Mouse (Mus musculus): ENCODE measurements around the gene Ackr1. TPM values are rescaled to one million over a fixed set of nuclear protein-coding genes. Genes with fewer than 3 reads are reported as not detected.
A peak's percentile ranks its signal among the peaks of the same experiment; 100 is the strongest.

The Ackr1 gene
- polyA plus RNA-seq, 1 experiment from 2014 or later, result 0.66 TPM

DNA sequence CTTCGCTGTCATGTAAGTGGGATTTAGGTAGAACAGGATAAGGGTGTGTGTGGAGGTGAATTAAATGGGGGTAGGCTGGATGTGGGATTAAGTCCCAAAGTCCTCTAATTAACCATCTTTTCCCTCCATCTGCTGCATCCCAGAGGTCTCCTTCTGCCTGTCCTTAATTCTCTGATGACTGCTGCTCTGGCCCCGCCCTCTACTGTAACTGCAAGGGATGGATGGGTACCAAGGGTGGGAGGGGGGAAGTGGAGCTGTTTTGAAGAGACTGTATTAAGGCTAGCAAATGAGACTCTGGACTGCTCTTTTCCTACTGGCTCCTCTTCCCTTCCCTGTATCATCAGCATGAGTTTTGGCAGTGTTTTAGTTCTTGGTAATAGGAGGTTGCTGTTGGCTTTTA is 36.1 kb upstream of the Ackr1 start:
- no peaks in the 10 kb centered on the region for H3K9me3 ChIP-seq (ENCODE audit: control insufficient read depth)
- H3K27ac ChIP-seq (ENCODE audit: low read depth, low read length), result no peak overlapping the region
- WGBS, result 63% methylated on average over 2 of the region's 2 CpGs
- TF ChIP-seq CTCF (IDR thresholded peaks at IDR 0.05; ENCODE audit: low read depth), result no peak
- H3K4me2 ChIP-seq (replicated peaks; ENCODE audit: low read depth), result no peak overlapping the region
- no peak for ATAC-seq
- peaks cover 21% of the 10 kb centered on the region for H3K27me3 ChIP-seq (replicated peaks; ENCODE audit: control insufficient read depth, insufficient read depth, low read length)
- H3K4me1 ChIP-seq (replicated peaks; ENCODE audit: control insufficient read depth, insufficient read depth, low read length), result no peaks in the 10 kb centered on the region
- no peaks in the 10 kb centered on the region for H3K36me3 ChIP-seq (ENCODE audit: control insufficient read depth, insufficient read depth)
- no peak overlapping the region for H3K4me3 ChIP-seq (ENCODE audit: low read depth, low read length)
- H3K9ac ChIP-seq (ENCODE audit: low read depth, low read length), result no peak overlapping the region

DNA sequence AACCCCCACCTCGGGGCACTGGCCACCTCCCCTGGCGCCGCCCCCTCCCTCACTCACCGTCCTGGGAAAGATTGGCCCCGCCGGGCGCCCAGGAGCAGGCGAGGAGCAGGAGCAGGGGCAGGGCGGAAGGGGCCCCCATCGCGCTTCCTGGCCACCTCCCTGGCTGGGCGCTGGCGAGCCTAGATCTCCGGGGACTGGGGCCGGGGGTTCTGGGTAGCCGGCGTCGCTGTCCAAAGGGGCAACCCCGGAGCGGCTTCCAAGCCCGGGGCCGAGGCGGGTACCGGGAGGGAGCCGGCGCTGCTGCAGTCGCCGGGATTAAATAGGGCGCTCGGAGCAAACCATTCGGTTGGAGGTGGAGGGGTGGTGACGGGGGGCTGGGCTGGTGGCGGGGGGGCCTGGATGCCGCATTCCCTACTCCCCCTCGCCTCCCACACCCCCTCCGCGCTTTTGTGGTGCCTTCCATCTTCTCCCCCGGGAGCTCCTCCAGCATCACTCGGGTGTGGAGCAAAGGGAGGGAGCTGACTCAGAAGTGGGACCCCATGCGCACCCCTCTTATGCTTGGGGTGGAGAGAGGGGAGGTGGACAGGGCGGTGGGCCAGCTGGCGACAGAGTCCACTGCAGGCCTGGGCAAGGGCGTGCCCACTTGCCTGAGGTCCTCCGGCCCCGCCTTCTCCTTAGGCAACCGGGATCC is 34.0 kb upstream of the Ackr1 start, which contains the start of gene Cadm3:
Gene Cadm3 (minus strand): TSS at position 340 of the 691 bp plus-strand sequence.
- peak within 1 kb of the TSS; percentile 65 for H3K4me2 ChIP-seq (replicated peaks; ENCODE audit: low read depth)
- H3K4me1 ChIP-seq (replicated peaks; ENCODE audit: control insufficient read depth, insufficient read depth, low read length), result no peaks in the 10 kb centered on the region
- H3K27me3 ChIP-seq (replicated peaks; ENCODE audit: control insufficient read depth, insufficient read depth, low read length), result peaks cover 21% of the 10 kb centered on the region
- WGBS, result under 1% methylated on average over 39 of the region's 46 CpGs
- no peak within 1 kb of the TSS for H3K27ac ChIP-seq (ENCODE audit: low read depth, low read length)
- peak within 1 kb of the TSS; percentile 37 for H3K4me3 ChIP-seq (ENCODE audit: low read depth, low read length)
- H3K9me3 ChIP-seq (ENCODE audit: control insufficient read depth), result no peaks in the 10 kb centered on the region
- H3K36me3 ChIP-seq (ENCODE audit: control insufficient read depth, insufficient read depth), result no peaks in the 10 kb centered on the region
- TF ChIP-seq CTCF (IDR thresholded peaks at IDR 0.05; ENCODE audit: low read depth), result no peak
- 0 out of 2 replicates have a peak, but pooled peaks have one; percentile 31 for ATAC-seq
- peak within 1 kb of the TSS; percentile 40; the same call in 1 of the 2 replicates for H3K9ac ChIP-seq (ENCODE audit: low read depth, low read length)

DNA sequence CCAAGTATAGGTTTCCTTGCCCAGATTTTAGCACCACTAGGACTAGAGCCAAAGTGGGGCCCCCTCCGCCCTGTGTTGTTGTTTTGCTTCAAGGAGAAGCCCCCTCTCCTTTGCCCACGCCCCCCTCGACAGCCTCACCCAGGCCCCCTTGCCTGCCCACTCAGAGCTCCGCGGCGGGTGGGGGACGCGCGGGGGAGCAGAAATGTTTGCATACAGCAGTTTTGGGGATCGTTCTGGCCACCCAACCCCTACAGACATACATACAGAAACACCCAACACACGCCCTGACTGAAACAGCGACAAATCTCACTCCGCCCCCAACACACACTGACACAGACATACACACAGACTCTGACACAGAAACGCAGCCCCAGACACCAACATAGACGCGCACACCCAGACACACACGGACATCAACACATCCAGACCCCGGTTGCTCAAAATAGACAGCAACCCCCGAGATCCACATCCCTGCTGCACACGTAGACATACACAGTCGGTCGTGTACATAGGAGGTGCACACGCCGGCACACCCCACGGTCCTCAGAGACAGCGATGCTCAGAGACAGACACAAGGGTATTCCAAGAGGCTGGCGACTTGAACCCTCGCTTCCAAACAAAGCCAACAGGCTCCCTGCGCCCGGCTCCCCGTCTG is 33.3 kb upstream of the Ackr1 start:
- no peaks in the 10 kb centered on the region for H3K36me3 ChIP-seq (ENCODE audit: control insufficient read depth, insufficient read depth)
- H3K4me1 ChIP-seq (replicated peaks; ENCODE audit: control insufficient read depth, insufficient read depth, low read length), result no peaks in the 10 kb centered on the region
- WGBS, result under 1% methylated on average over 31 of the region's 31 CpGs
- no peak for ATAC-seq
- H3K9ac ChIP-seq (ENCODE audit: low read depth, low read length), result peak overlapping the region; percentile 40; the same call in 1 of the 2 replicates
- peak overlapping the region; percentile 65 for H3K4me2 ChIP-seq (replicated peaks; ENCODE audit: low read depth)
- no peaks in the 10 kb centered on the region for H3K9me3 ChIP-seq (ENCODE audit: control insufficient read depth)
- peaks cover 21% of the 10 kb centered on the region for H3K27me3 ChIP-seq (replicated peaks; ENCODE audit: control insufficient read depth, insufficient read depth, low read length)
- no peak for TF ChIP-seq CTCF (IDR thresholded peaks at IDR 0.05; ENCODE audit: low read depth)
- peak overlapping the region; percentile 37 for H3K4me3 ChIP-seq (ENCODE audit: low read depth, low read length)
- H3K27ac ChIP-seq (ENCODE audit: low read depth, low read length), result no peak overlapping the region

DNA sequence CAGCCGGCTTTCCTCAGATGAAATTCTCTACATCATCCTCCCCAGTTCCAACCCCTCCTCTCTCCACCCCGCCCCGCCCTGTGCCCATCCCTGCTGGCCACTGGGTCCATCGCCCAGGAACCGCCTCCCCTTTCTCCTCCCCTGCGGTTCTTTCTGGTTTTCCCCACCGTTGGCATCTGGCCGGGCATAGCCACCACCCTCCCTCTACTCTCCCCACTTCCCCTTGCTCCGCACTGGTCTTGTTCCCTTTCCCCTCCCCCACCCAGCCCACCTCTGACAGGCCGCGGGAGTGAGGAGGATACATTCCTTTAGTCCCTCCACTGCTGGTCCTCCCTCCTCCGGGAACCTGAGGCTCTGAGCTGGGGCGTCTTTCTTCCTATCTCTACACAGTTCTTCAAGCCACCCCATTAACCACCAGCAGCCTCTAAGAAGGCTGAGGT is 32.4 kb upstream of the Ackr1 start:
- H3K4me2 ChIP-seq (replicated peaks; ENCODE audit: low read depth), result 0 out of 2 replicates have a peak overlapping the region, but pooled peaks have one; percentile 65
- peaks cover 21% of the 10 kb centered on the region for H3K27me3 ChIP-seq (replicated peaks; ENCODE audit: control insufficient read depth, insufficient read depth, low read length)
- no peak overlapping the region for H3K9ac ChIP-seq (ENCODE audit: low read depth, low read length)
- no peaks in the 10 kb centered on the region for H3K36me3 ChIP-seq (ENCODE audit: control insufficient read depth, insufficient read depth)
- no peaks in the 10 kb centered on the region for H3K9me3 ChIP-seq (ENCODE audit: control insufficient read depth)
- TF ChIP-seq CTCF (IDR thresholded peaks at IDR 0.05; ENCODE audit: low read depth), result no peak
- WGBS, result 3% methylated on average over 13 of the region's 13 CpGs
- no peak overlapping the region for H3K27ac ChIP-seq (ENCODE audit: low read depth, low read length)
- no peak for ATAC-seq
- H3K4me3 ChIP-seq (ENCODE audit: low read depth, low read length), result no peak overlapping the region
- H3K4me1 ChIP-seq (replicated peaks; ENCODE audit: control insufficient read depth, insufficient read depth, low read length), result no peaks in the 10 kb centered on the region

- no peak for ATAC-seq
- 86% methylated on average over 4 of the region's 4 CpGs for WGBS
Observed at GRCm38 (mm10) chr1:173364125-173364800, 30.7 kb upstream of the Ackr1 start.

GRCm38 (mm10) chr1:173363436-173363835 is 29.9 kb upstream of the Ackr1 start:
- Histone ChIP-seq H3K4me1 (replicated peaks; ENCODE audit: control insufficient read depth, insufficient read depth, low read length) (no peaks in the 10 kb centered on the region), H3K4me2 (replicated peaks; ENCODE audit: low read depth) (no peak overlapping the region), H3K27me3 (replicated peaks; ENCODE audit: control insufficient read depth, insufficient read depth, low read length) (peaks cover 21% of the 10 kb centered on the region), H3K36me3 (ENCODE audit: control insufficient read depth, insufficient read depth) (no peaks in the 10 kb centered on the region), H3K27ac (ENCODE audit: low read depth, low read length) (no peak overlapping the region), H3K9me3 (ENCODE audit: control insufficient read depth) (no peaks in the 10 kb centered on the region), H3K9ac (ENCODE audit: low read depth, low read length) (no peak overlapping the region), H3K4me3 (ENCODE audit: low read depth, low read length) (no peak overlapping the region)
- no peak for ATAC-seq
- TF ChIP-seq CTCF (IDR thresholded peaks at IDR 0.05; ENCODE audit: low read depth), result no peak
- 81% methylated on average over 2 of the region's 2 CpGs for WGBS

More at GRCm38 (mm10) chr1:173364125-173364800, 30.7 kb upstream of the Ackr1 start:
- Histone ChIP-seq H3K4me3 (ENCODE audit: low read depth, low read length) (no peak overlapping the region), H3K4me2 (replicated peaks; ENCODE audit: low read depth) (no peak overlapping the region), H3K9ac (ENCODE audit: low read depth, low read length) (no peak overlapping the region), H3K27ac (ENCODE audit: low read depth, low read length) (no peak overlapping the region), H3K4me1 (replicated peaks; ENCODE audit: control insufficient read depth, insufficient read depth, low read length) (no peaks in the 10 kb centered on the region), H3K27me3 (replicated peaks; ENCODE audit: control insufficient read depth, insufficient read depth, low read length) (peaks cover 21% of the 10 kb centered on the region), H3K36me3 (ENCODE audit: control insufficient read depth, insufficient read depth) (no peaks in the 10 kb centered on the region), H3K9me3 (ENCODE audit: control insufficient read depth) (no peaks in the 10 kb centered on the region)
- TF ChIP-seq CTCF (IDR thresholded peaks at IDR 0.05; ENCODE audit: low read depth), result no peak
